Mouse (Mus musculus) neutrophil, adult 5-6 weeks (primary cell): Measurements from ENCODE around the gene Csrnp2. TPM values are rescaled to one million over a fixed set of nuclear protein-coding genes. Genes with fewer than 3 reads are reported as not detected.
A peak's percentile ranks its signal among the peaks of the same experiment; 100 is the strongest.

Source experiments
- ATAC-seq: fragments of 151-379, 151-347 bp; 2 replicates; pipeline ENCODE4 v1.8.0; 2017; ENCODE audit warnings: mild to moderate bottlenecking, moderate TSS enrichment; ENCODE audit not compliant: insufficient number of reproducible peaks, poor library complexity, low FRiP score, severe bottlenecking; ENCODE audit errors: extremely low read depth
- total RNA-seq: library from RNA; stranded (forward); fragments of 200-1000 nt; gene quantifications from 2 replicates; pipeline ENCODE4 v1.2.3, GENCODE M21; 2017

The Csrnp2 gene
- total RNA-seq, 1 experiment from 2014 or later, result 3.1 TPM

GRCm38 (mm10) chr15:100448572-100448971 is 46.7 kb downstream of the Csrnp2 start:
- no peak for ATAC-seq

DNA sequence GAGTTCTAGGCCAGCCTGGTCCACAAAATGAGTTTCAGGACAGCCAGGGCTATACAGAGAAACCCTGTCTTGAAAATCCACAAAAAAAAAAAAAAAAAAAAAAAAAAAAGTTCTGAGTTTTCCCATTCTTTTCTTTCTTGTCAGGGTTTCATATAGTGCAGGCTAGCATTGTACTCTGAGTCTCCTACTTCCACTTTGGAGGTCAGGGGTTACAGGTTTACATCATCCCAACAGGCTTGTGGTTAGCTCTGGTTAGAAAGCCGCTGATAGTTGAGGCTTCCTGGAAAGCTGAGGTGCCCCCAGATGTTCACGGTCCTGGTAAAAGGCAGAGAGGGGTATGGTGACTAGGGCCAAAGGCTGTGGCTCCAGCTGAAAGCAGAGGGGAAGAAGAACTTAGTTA is 48.4 kb downstream of the Csrnp2 start:
- ATAC-seq, result no peak

DNA sequence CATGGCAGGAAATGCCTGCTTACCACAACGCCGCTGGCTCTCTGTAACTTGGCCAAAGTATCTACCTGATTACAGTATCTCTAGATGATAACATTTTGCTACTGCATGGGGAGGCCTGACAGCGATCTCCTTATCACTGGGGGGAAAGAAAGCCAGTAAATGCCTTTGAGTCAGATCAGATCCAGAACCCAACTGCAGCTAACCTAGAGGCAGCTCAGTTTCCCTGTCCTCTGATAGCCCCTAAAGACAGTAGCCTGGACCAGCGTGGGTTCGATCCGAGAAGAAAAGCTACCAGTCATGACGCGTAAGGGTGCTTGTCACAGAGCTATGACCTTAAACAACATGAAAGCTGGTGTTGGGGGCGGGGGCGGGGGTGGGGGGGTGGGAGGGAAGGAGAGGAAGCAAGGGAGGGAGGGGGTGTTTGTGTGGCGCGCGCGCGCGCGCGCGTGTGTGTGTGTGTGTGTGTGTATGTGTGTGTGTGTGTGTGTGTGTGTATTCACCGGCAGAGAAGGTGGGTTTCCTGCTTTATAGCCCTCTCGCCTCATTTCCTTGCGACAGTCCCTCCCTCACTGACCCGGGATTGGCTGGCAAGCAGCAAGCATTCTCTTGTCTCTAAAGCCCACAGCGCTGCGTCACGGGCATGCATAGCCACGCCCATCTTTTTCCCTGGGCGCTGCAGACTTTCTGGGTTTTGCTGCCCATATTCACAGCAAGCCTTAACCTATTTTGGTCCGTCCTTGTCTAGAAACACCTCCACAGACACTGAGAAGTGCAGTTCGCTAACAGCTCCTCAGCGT is 52.0 kb downstream of the Csrnp2 start:
- peak; percentile 97 for ATAC-seq

GRCm38 (mm10) chr15:100436518-100436917 is 58.8 kb downstream of the Csrnp2 start:
- ATAC-seq, result no peak

GRCm38 (mm10) chr15:100436112-100436511 is 59.2 kb downstream of the Csrnp2 start:
- ATAC-seq, result no peak

GRCm38 (mm10) chr15:100433234-100433633 is 62.1 kb downstream of the Csrnp2 start:
- no peak for ATAC-seq

- ATAC-seq, result no peak
Measured at GRCm38 (mm10) chr15:100429959-100430565, 65.2 kb downstream of the Csrnp2 start.

Other genes with a start within 250 kb of the Csrnp2 start
- not detected in 2 replicates for gene Tmprss12, start 214.7 kb downstream of the Csrnp2 start, total RNA-seq
- gene Mettl7a1, start 191.3 kb downstream of the Csrnp2 start, total RNA-seq, result 18.3 and 21.2 TPM in 2 replicates
- not detected in 2 replicates for gene Mettl7a3, start 160.6 kb downstream of the Csrnp2 start, total RNA-seq
- not detected in 2 replicates for gene Methig1, start 142.3 kb downstream of the Csrnp2 start, total RNA-seq
- gene Mettl7a2, start 142.3 kb downstream of the Csrnp2 start, total RNA-seq, result not detected in 2 replicates
- gene Higd1c, start 130.9 kb downstream of the Csrnp2 start, total RNA-seq, result not detected in 2 replicates
- not detected in 2 replicates for gene Gm5475, start 73.3 kb downstream of the Csrnp2 start, total RNA-seq
- gene Slc11a2, start 70.4 kb downstream of the Csrnp2 start, total RNA-seq, result 7.6 and 7.9 TPM in 2 replicates
- 28.9 and 30.2 TPM in 2 replicates for gene Letmd1, start 26.5 kb downstream of the Csrnp2 start, total RNA-seq
- gene Tfcp2, start 56.5 kb upstream of the Csrnp2 start, total RNA-seq, result 6.5 and 12.8 TPM in 2 replicates
- 16.7 and 27.8 TPM in 2 replicates for gene Pou6f1, start 104.5 kb upstream of the Csrnp2 start, total RNA-seq
- 376 and 417 TPM in 2 replicates for gene Dazap2, start 119.9 kb upstream of the Csrnp2 start, total RNA-seq
- gene Smagp, start 141.5 kb upstream of the Csrnp2 start, total RNA-seq, result 6.1 and 9.2 TPM in 2 replicates
- gene Bin2, start 174.1 kb upstream of the Csrnp2 start, total RNA-seq, result 473 and 506 TPM in 2 replicates
- gene Cela1, start 192.4 kb upstream of the Csrnp2 start, total RNA-seq, result 2.8 TPM in 1 of 2 replicates, not detected in the other
- 32.4 and 33.1 TPM in 2 replicates for gene Galnt6, start 233.9 kb upstream of the Csrnp2 start, total RNA-seq